Mouse (Mus musculus) spleen, postnatal 10 days (tissue): ENCODE data around the gene Htr1b.

Experiments used
- DNase-seq, 2 experiments: peaks; one replicate each; pipeline ENCODE4 v3.0.0; 2021 to 2022; ENCODE audit warnings: low spot score in 2 of 2

Gene Htr1b

DNA sequence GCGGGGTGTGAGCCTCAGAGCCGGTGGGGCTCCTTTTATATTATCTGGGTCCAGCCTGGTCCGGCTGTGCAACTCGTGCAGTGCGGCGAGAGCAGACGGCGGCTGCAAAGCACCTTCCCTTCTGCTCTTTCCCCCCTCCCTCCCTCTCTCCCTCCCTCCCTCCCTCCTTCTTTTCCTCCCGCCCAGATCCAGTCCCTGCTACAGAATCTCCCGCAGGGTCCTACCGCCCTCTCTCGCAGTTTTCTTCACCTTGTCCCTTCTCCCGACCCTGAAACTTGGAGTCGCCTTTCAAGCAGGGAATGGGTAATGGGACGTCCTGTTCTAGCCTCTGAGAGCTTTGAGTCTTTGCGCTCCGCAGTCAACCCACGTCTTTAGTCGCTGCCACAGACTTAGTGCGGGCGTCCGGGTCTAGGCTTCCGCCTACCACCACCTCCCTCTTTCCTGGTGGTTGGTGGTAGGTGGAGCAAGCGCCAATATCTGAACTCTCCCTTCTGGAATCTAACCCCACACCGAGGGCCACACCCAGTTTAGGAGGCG, at the start of gene Htr1b:
Htr1b (minus strand) TSS at position 392 of the 537 bp plus-strand sequence.
- DNase-seq = no peak

DNA sequence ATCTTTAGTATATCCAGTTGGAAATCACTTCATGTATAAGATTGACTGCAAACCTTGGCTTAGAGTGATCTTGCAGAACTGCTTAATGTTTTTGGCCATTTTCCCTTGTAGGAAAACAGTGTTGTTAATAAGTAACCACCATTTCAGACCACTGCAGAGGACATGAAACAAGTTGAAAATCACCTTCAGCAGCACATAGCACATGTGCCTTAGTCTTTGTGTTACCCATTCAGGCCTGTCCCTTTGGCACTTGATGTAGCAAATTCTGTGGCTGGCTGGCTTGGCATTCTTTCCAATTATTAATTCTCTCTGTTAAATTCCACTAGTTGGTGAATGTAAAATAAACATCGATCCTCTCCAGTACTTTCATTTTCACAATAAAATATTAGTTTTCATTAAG, 43.1 kb upstream of the Htr1b start:
- DNase-seq = no peak

- DNase-seq = no peak
Measured at GRCm38 (mm10) chr9:81637486-81637885, 3.9 kb upstream of the Htr1b start.

- no peak for DNase-seq
Measured at GRCm38 (mm10) chr9:81635109-81635508, 1.5 kb upstream of the Htr1b start.

GRCm38 (mm10) chr9:81634163-81634562, 535 bp upstream of the Htr1b start:
- no peak for DNase-seq

DNA sequence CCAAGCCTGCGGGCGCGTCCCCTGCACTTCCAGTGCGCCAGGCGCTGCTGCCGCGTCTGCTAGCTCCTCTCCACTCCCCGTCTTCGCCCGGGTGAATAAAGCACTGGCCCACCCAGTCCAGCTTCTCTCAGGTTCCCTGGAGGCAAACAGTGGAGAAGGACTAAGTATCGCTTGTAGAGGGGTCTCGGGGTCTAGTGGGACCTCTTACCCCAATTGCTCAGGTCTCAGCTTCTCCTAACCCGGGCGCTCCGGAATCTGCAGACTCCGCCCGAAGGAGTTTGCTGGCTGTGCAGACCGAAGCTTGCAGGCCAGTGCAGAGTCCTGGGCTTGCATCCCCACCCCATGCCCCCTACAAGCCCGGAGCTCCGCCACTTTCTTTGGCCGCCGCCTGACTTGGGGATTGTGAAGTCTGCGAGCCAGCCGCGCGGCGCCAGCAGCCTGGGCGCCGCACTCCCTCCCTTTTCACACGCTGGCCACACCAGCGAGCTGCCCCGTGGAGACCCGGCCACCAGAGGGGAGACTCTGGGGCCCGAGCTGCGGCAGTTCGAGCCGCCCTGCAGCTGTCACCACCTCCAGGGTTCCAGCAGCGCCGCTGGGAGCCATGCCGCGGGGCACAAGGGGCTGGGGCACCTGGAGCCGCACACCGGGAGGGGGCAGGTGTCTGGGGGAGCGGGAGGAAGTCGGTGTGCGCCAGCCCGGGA, 742 bp downstream of the Htr1b start:
- DNase-seq = peak in 1 of 2 experiments; percentile 14

DNA sequence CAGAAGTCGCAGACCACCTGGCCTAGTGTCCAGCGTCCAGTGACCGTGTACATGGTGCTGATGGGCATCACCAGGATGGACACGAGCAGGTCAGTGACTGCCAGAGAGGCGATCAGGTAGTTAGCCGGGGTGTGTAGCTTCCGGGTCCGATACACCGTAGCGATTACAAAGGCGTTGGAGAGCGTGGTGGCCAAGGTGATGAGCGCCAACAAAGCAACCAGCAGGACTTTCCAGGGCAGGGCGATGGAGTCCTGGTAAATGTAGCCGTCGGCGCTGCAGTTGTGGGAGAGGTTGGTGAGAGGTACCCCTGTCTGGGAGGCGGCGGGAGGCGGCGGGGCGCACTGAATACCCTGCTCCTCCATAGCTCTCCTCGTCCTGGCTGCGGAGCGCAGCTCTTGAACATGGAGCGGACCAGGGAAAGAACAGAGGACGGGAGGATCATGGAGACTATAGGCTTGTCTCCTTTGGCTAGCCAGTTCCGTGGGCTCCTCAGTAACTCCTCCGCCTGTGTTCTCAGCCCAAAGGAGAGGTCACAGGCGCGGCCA, 1.4 kb downstream of the Htr1b start:
- peak in 1 of 2 experiments; percentile 13 for DNase-seq

DNA sequence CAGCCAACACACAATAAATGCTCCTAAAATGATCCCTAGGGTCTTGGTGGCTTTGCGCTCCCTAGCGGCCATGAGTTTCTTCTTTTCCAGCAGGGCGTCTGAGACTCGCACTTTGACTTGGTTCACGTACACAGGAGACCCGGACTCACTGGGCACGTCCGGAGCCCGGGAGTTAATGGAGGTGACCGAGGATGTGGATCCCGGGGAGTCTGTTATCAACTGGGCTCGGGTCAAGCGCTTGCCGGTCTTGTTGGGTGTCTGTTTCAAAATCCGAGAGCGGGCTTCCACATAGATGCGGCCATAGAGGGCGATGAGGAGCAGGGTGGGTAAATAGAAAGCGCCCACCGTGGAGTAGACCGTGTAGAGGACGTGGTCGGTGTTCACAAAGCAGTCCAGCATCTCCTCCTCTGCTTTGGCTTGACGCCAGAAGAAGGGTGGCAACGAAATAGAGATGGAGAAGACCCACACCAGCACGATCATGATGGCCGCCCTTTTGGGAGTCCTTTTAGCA, 2.0 kb downstream of the Htr1b start:
- DNase-seq = peak in 1 of 2 experiments; percentile 12

DNA sequence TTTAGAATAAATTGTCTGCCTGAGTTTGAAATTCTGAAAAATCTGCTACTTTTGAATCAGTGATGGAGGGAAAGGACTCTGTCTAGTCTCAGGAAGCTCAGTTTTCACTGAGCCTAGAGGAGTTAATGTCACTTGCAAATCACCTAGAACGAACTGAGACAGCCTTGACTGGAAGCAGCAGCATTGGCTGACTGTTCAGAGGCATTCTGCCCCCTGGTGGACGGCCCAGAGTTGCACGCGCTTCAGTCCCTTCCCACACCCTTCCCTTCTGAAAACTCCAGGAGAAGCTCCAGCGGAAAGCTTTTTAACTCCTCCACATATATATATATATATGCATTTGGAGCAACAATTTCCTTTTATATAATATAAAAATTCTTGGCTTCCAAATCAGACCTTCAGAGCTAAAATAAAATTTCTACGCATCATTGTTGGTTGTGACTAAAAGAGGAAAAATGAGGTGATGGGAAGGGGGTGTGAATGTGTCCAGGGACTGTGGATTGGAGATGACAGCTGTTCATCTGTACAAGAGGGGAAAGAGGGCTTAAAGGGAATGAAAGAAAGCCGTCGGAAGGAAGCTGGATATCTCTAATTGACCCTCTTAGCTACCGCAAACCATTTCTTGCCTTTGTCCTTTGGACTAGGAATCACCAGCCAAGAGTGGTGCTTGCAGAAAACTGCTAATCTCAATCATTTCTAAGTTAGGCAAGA, 6.6 kb downstream of the Htr1b start:
- peak; percentile 18 to 67 for DNase-seq

- DNase-seq = no peak
Measured at GRCm38 (mm10) chr9:81625898-81626297, 7.7 kb downstream of the Htr1b start.

- DNase-seq = no peak
Measured at GRCm38 (mm10) chr9:81622873-81623272, 10.8 kb downstream of the Htr1b start.

DNA sequence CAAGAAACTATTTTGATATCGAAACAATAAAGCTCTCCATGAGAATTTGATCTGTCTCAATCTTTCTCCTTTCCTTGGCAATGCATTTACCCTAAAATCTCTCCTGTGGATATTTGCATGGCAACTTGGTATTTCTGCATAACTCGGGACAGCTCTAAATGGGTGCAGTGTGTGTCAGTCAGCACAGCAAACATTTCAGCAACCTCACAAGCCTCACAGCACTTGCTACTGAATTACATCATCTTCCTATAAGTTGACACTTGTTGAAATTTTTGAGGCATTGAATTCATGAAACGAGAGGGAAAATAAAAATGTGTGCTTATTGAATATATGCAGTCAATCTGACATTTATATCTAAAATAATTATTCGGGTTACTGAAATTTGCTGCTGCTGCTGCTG, 22.6 kb downstream of the Htr1b start:
- no peak for DNase-seq
